8 mouse cellular contexts compared by ENCODE assay signal in genomic region chr4:74563565-74563964, GRCm38 (mm10).
DNase-seq lines count a peak whose midpoint lies in the region; ATAC-seq lines count a peak whose summit lies in the region.

No protein-coding gene starts in this region.

- H3K36me3 ChIP-seq in hindbrain, embryonic 16.5 days (ENCODE audit: control insufficient read depth, insufficient read depth, low read length) = no peaks in the 10 kb centered on the region
- H3K36me3 ChIP-seq in hindbrain, embryonic 10.5 days = no peaks in the 10 kb centered on the region
- H3K36me3 ChIP-seq in neural tube, embryonic 14.5 days (ENCODE audit: control insufficient read depth, insufficient read depth, low read length) = no peaks in the 10 kb centered on the region

- H3K27me3 ChIP-seq in hindbrain, embryonic 16.5 days (replicated peaks; ENCODE audit: control insufficient read depth, insufficient read depth, low read length) = no peaks in the 10 kb centered on the region
- no peaks in the 10 kb centered on the region for H3K27me3 ChIP-seq in hindbrain, embryonic 10.5 days (ENCODE audit: insufficient read depth, poor library complexity, severe bottlenecking)
- H3K27me3 ChIP-seq in neural tube, embryonic 14.5 days (ENCODE audit: control insufficient read depth, insufficient read depth, low read length) = no peaks in the 10 kb centered on the region

- no peak overlapping the region for H3K4me3 ChIP-seq in hindbrain, embryonic 16.5 days (ENCODE audit: low read length)
- no peak overlapping the region for H3K4me3 ChIP-seq in hindbrain, embryonic 10.5 days
- H3K4me3 ChIP-seq in neural tube, embryonic 14.5 days (ENCODE audit: low read depth, low read length) = no peak overlapping the region

- H3K4me2 ChIP-seq in hindbrain, embryonic 16.5 days (ENCODE audit: low read length) = no peak overlapping the region
- H3K4me2 ChIP-seq in neural tube, embryonic 14.5 days (ENCODE audit: low read depth, low read length) = no peak overlapping the region

- H3K9me3 ChIP-seq in hindbrain, embryonic 16.5 days (ENCODE audit: control insufficient read depth, low read length) = no peaks in the 10 kb centered on the region
- H3K9me3 ChIP-seq in hindbrain, embryonic 10.5 days = no peaks in the 10 kb centered on the region
- no peaks in the 10 kb centered on the region for H3K9me3 ChIP-seq in neural tube, embryonic 14.5 days (ENCODE audit: control insufficient read depth, low read length)

- H3K27ac ChIP-seq in hindbrain, embryonic 16.5 days (ENCODE audit: low read depth, low read length) = no peak overlapping the region
- no peak overlapping the region for H3K27ac ChIP-seq in hindbrain, embryonic 10.5 days
- H3K27ac ChIP-seq in neural tube, embryonic 14.5 days (ENCODE audit: low read depth, low read length) = no peak overlapping the region

- no peak overlapping the region for H3K9ac ChIP-seq in hindbrain, embryonic 16.5 days (ENCODE audit: low read depth, low read length)
- H3K9ac ChIP-seq in neural tube, embryonic 14.5 days (replicated peaks; ENCODE audit: low read depth, low read length) = no peak overlapping the region

- H3K4me1 ChIP-seq in hindbrain, embryonic 16.5 days (ENCODE audit: control insufficient read depth, insufficient read depth, low read depth, low read length) = no peaks in the 10 kb centered on the region
- no peaks in the 10 kb centered on the region for H3K4me1 ChIP-seq in hindbrain, embryonic 10.5 days (replicated peaks)
- H3K4me1 ChIP-seq in neural tube, embryonic 14.5 days (ENCODE audit: control insufficient read depth, insufficient read depth, low read length) = no peaks in the 10 kb centered on the region

- ATAC-seq in hindbrain, embryonic 16.5 days = peak; percentile 74; the same call in 1 of the 2 replicates
- peak; percentile 65; the same call in 1 of the 2 replicates for ATAC-seq in neural tube, embryonic 14.5 days (ENCODE audit: low read depth)

- 16% methylated on average over 2 of the region's 2 CpGs for WGBS in hindbrain, embryonic 16.5 days
- WGBS in hindbrain, embryonic 10.5 days = 39% methylated on average over 2 of the region's 2 CpGs
- 19% methylated on average over 2 of the region's 2 CpGs for WGBS in neural tube, embryonic 14.5 days

- no peak for DNase-seq in hindbrain, embryonic 10.5 days (ENCODE audit: low spot score)
- DNase-seq in ovary, postnatal 14 days (ENCODE audit: low spot score) = peak; percentile 7
- no peak for DNase-seq in ovary, postnatal 10 days (ENCODE audit: low spot score)
- peak; percentile 57 for DNase-seq in embryo, embryonic 10 days (ENCODE audit: low spot score)
- DNase-seq in spleen, postnatal 10 days (ENCODE audit: low spot score in 2 of 2) = no peak
- DNase-seq in spleen, postnatal 36 days (ENCODE audit: low spot score in 2 of 2) = no peak

Comparison
In these comparisons a context has a peak if more than half of its experiments do, and no peak if none do; other contexts are left out.
1. DNase-seq: peak in ovary, postnatal 14 days (single experiment) and embryo, embryonic 10 days (single experiment); none in hindbrain, embryonic 10.5 days (single experiment), ovary, postnatal 10 days (single experiment), spleen, postnatal 10 days (0 of 2) and spleen, postnatal 36 days (0 of 2).